Mouse (Mus musculus) lung, embryonic 14.5 days (tissue): ENCODE results near the gene Pcsk5. TPM values are rescaled to one million over a fixed set of nuclear protein-coding genes. Genes with fewer than 3 reads are reported as not detected.

Experiments
- ATAC-seq: fragments of 200-750 bp; cut with Nextera tagmentation; 2 replicates; pipeline ENCODE4 v1.8.0; 2017; ENCODE audit warnings: mild to moderate bottlenecking, moderate TSS enrichment, moderate library complexity; ENCODE audit not compliant: insufficient read depth
- DNase-seq: peaks from one replicate; pipeline ENCODE4 v3.0.0-alpha.2; 2015
- H3K27ac ChIP-seq: fragments of 300-500 bp; sonication (generic); 2 replicates; pipeline ENCODE4 v1.5.1; 2014; ENCODE audit warnings: low read depth, mild to moderate bottlenecking, moderate library complexity
- H3K27me3 ChIP-seq: fragments of 300-500 bp; sonication (generic); 2 replicates; pipeline ENCODE4 v1.6.1; 2014; ENCODE audit warnings: low read length, control low read depth; ENCODE audit not compliant: insufficient read depth
- H3K36me3 ChIP-seq: fragments of 300-500 bp; sonication (generic); 2 replicates; pipeline ENCODE4 v1.6.1; 2014; ENCODE audit warnings: control low read depth; ENCODE audit not compliant: insufficient read depth
- H3K4me1 ChIP-seq: fragments of 300-500 bp; sonication (generic); 2 replicates; pipeline ENCODE4 v1.6.1; 2014; ENCODE audit warnings: antibody characterized with exemption, control low read depth; ENCODE audit not compliant: insufficient read depth
- H3K4me2 ChIP-seq: fragments of 300-500 bp; sonication (generic); 2 replicates; pipeline ENCODE4 v1.6.1; 2014; ENCODE audit warnings: mild to moderate bottlenecking
- H3K4me3 ChIP-seq: fragments of 300-500 bp; sonication (generic); 2 replicates; pipeline ENCODE4 v1.5.1; 2014; ENCODE audit warnings: low read depth, low read length
- H3K9ac ChIP-seq: fragments of 300-500 bp; sonication (generic); 2 replicates; pipeline ENCODE4 v1.6.1; 2014
- H3K9me3 ChIP-seq: fragments of 300-500 bp; sonication (generic); 2 replicates; pipeline ENCODE4 v1.6.1; 2016; ENCODE audit warnings: low read depth, low read length, control low read depth
- CTCF ChIP-seq: IDR thresholded peaks from 2 replicates; pipeline ENCODE4 v1.5.1; 2016; ENCODE audit warnings: antibody characterized with exemption, low read depth
- WGBS: fragments of 180-500 bp; shearing (Covaris S2); extraction: QIAGEN DNeasy Blood & Tissue Kit; methylation state at CpG from one replicate; pipeline ENCODE4 v1.1.7; 2014; 5-methylcytosine and 5-hydroxymethylcytosine counted together
- polyA plus RNA-seq: library from polyadenylated mRNA; unstranded; fragments of >200 nt; fragmentation: Nextera tagmentation; extraction: Ambion mirVana; gene quantifications from 2 replicates; pipeline ENCODE4 v1.2.1, GENCODE M21; 2014

Pcsk5 gene
- polyA plus RNA-seq, 1 experiment from 2014 or later, result 19.0 TPM

GRCm38 (mm10) chr19:17577412-17577811 is 260.0 kb downstream of the Pcsk5 start:
- peak; percentile 41 for DNase-seq
- Histone ChIP-seq H3K9ac (no peak overlapping the region), H3K4me2 (no peak overlapping the region), H3K9me3 (no peaks in the 10 kb centered on the region), H3K27me3 (no peaks in the 10 kb centered on the region), H3K4me3 (no peak overlapping the region), H3K4me1 (no peaks in the 10 kb centered on the region), H3K27ac (no peak overlapping the region), H3K36me3 (peaks cover 4% of the 10 kb centered on the region; the same call in 1 of the 2 replicates)
- ATAC-seq, result peak; percentile 84; the same call in 1 of the 2 replicates
- WGBS, result 65% methylated on average over 4 of the region's 4 CpGs
- no peak for TF ChIP-seq CTCF

GRCm38 (mm10) chr19:17574564-17574963 is 262.9 kb downstream of the Pcsk5 start:
- 93% methylated on average over 5 of the region's 5 CpGs for WGBS
- Histone ChIP-seq H3K4me2 (no peak overlapping the region), H3K36me3 (peaks cover 5% of the 10 kb centered on the region; the same call in 1 of the 2 replicates), H3K27me3 (no peaks in the 10 kb centered on the region), H3K4me3 (no peak overlapping the region), H3K4me1 (no peaks in the 10 kb centered on the region), H3K9me3 (no peaks in the 10 kb centered on the region), H3K9ac (no peak overlapping the region), H3K27ac (no peak overlapping the region)
- DNase-seq (no peak), ATAC-seq (no peak)
- TF ChIP-seq CTCF, result no peak

- DNase-seq, result no peak
- no peaks in the 10 kb centered on the region for H3K9me3 ChIP-seq
- no peak for ATAC-seq
- peaks cover 5% of the 10 kb centered on the region; the same call in 1 of the 2 replicates for H3K36me3 ChIP-seq
- H3K27ac ChIP-seq, result no peak overlapping the region
- TF ChIP-seq CTCF, result no peak
- H3K4me1 ChIP-seq, result no peaks in the 10 kb centered on the region
- no peak overlapping the region for H3K9ac ChIP-seq
- no peak overlapping the region for H3K4me3 ChIP-seq
- no peaks in the 10 kb centered on the region for H3K27me3 ChIP-seq
- no peak overlapping the region for H3K4me2 ChIP-seq
- WGBS, result 87% methylated on average over 8 of the region's 8 CpGs
Measured at GRCm38 (mm10) chr19:17572315-17572714, 265.1 kb downstream of the Pcsk5 start.

- DNase-seq (no peak), ATAC-seq (no peak)
- H3K4me2 ChIP-seq, result no peak overlapping the region
- 86% methylated on average over 2 of the region's 2 CpGs for WGBS
- H3K27ac ChIP-seq, result no peak overlapping the region
- H3K27me3 ChIP-seq, result no peaks in the 10 kb centered on the region
- H3K9me3 ChIP-seq, result no peaks in the 10 kb centered on the region
- H3K4me3 ChIP-seq, result no peak overlapping the region
- TF ChIP-seq CTCF, result no peak
- peaks cover 5% of the 10 kb centered on the region; the same call in 1 of the 2 replicates for H3K36me3 ChIP-seq
- no peak overlapping the region for H3K9ac ChIP-seq
- no peaks in the 10 kb centered on the region for H3K4me1 ChIP-seq
Measured at GRCm38 (mm10) chr19:17570936-17571335, 266.5 kb downstream of the Pcsk5 start.

- Histone ChIP-seq H3K4me1 (no peaks in the 10 kb centered on the region), H3K4me3 (no peak overlapping the region), H3K36me3 (0 out of 2 replicates have a peak, but pooled peaks cover 3% of the 10 kb centered on the region), H3K27me3 (no peaks in the 10 kb centered on the region), H3K27ac (no peak overlapping the region), H3K4me2 (no peak overlapping the region), H3K9me3 (no peaks in the 10 kb centered on the region), H3K9ac (no peak overlapping the region)
- ATAC-seq (peak; percentile 41; the same call in 1 of the 2 replicates), DNase-seq (peak; percentile 53)
- WGBS, result 40% methylated on average over 3 of the region's 3 CpGs
- no peak for TF ChIP-seq CTCF
Measured at GRCm38 (mm10) chr19:17567264-17567663, 270.2 kb downstream of the Pcsk5 start.

- no peaks in the 10 kb centered on the region for H3K9me3 ChIP-seq
- no peak overlapping the region for H3K9ac ChIP-seq
- no peak overlapping the region for H3K27ac ChIP-seq
- no peak for TF ChIP-seq CTCF
- no peak for DNase-seq
- no peak overlapping the region for H3K4me3 ChIP-seq
- H3K4me2 ChIP-seq, result no peak overlapping the region
- no peak for ATAC-seq
- 0 out of 2 replicates have a peak, but pooled peaks cover 3% of the 10 kb centered on the region for H3K36me3 ChIP-seq
- WGBS, result 87% methylated on average over 4 of the region's 4 CpGs
- no peaks in the 10 kb centered on the region for H3K27me3 ChIP-seq
- H3K4me1 ChIP-seq, result no peaks in the 10 kb centered on the region
Measured at GRCm38 (mm10) chr19:17566097-17566496, 271.3 kb downstream of the Pcsk5 start.

- no peak overlapping the region for H3K4me3 ChIP-seq
- H3K9me3 ChIP-seq, result no peaks in the 10 kb centered on the region
- no peaks in the 10 kb centered on the region for H3K27me3 ChIP-seq
- ATAC-seq (no peak), DNase-seq (no peak)
- no peak overlapping the region for H3K4me2 ChIP-seq
- no peak for TF ChIP-seq CTCF
- WGBS, result 80% methylated on average over 2 of the region's 2 CpGs
- no peaks in the 10 kb centered on the region for H3K4me1 ChIP-seq
- H3K9ac ChIP-seq, result no peak overlapping the region
- no peaks in the 10 kb centered on the region for H3K36me3 ChIP-seq
- no peak overlapping the region for H3K27ac ChIP-seq
Measured at GRCm38 (mm10) chr19:17558764-17559163, 278.7 kb downstream of the Pcsk5 start.

- no peak overlapping the region for H3K27ac ChIP-seq
- H3K4me1 ChIP-seq, result no peaks in the 10 kb centered on the region
- H3K9ac ChIP-seq, result no peak overlapping the region
- H3K4me2 ChIP-seq, result no peak overlapping the region
- H3K9me3 ChIP-seq, result no peaks in the 10 kb centered on the region
- WGBS, result 97% methylated on average over 7 of the region's 7 CpGs
- no peak overlapping the region for H3K4me3 ChIP-seq
- DNase-seq, result no peak
- no peaks in the 10 kb centered on the region for H3K27me3 ChIP-seq
- TF ChIP-seq CTCF, result no peak
- no peaks in the 10 kb centered on the region for H3K36me3 ChIP-seq
- ATAC-seq, result no peak
Measured at GRCm38 (mm10) chr19:17555159-17555558, 282.3 kb downstream of the Pcsk5 start.
